Mouse (Mus musculus) embryonic facial prominence, embryonic 12.5 days (tissue): ENCODE measurements around the gene Mfsd4a. TPM values are rescaled to one million over a fixed set of nuclear protein-coding genes. Genes with fewer than 3 reads are reported as not detected.

Source experiments
- ATAC-seq: fragments of 200-750 bp; cut with Nextera tagmentation; 2 replicates; pipeline ENCODE4 v1.8.0; 2017; ENCODE audit not compliant: insufficient number of reproducible peaks, insufficient read depth, low FRiP score, low TSS enrichment
- H3K27ac ChIP-seq: fragments of 300-500 bp; sonication (generic); 2 replicates; pipeline ENCODE4 v1.5.1; 2016; ENCODE audit warnings: mild to moderate bottlenecking
- H3K27me3 ChIP-seq: fragments of 300-500 bp; sonication (generic); 2 replicates; pipeline ENCODE4 v1.6.1; 2016; ENCODE audit warnings: mild to moderate bottlenecking, moderate library complexity
- H3K36me3 ChIP-seq: fragments of 300-500 bp; sonication (generic); 2 replicates; pipeline ENCODE4 v1.6.1; 2016; ENCODE audit warnings: mild to moderate bottlenecking
- H3K4me1 ChIP-seq: fragments of 300-500 bp; sonication (generic); 2 replicates; pipeline ENCODE4 v1.6.1; 2016
- H3K4me2 ChIP-seq: fragments of 300-500 bp; sonication (generic); replicated peaks from 2 replicates; pipeline ENCODE4 v1.6.1; 2016; ENCODE audit warnings: mild to moderate bottlenecking, moderate library complexity
- H3K4me3 ChIP-seq: fragments of 300-500 bp; sonication (generic); 2 replicates; pipeline ENCODE4 v1.5.1; 2016; ENCODE audit warnings: mild to moderate bottlenecking
- H3K9ac ChIP-seq: fragments of 300-500 bp; sonication (generic); 2 replicates; pipeline ENCODE4 v1.6.1; 2016; ENCODE audit warnings: mild to moderate bottlenecking, moderate library complexity
- H3K9me3 ChIP-seq: fragments of 300-500 bp; sonication (generic); 2 replicates; pipeline ENCODE4 v1.6.1; 2016; ENCODE audit warnings: mild to moderate bottlenecking, moderate library complexity
- WGBS: fragments of 180-500 bp; shearing (Covaris S2); methylation state at CpG from one replicate; pipeline ENCODE4 v1.1.7; 2016; 5-methylcytosine and 5-hydroxymethylcytosine counted together
- polyA plus RNA-seq: library from polyadenylated mRNA; unstranded; fragments of >200 nt; fragmentation: Nextera tagmentation; extraction: Ambion mirVana; gene quantifications from 2 replicates; pipeline ENCODE4 v1.2.1, GENCODE M21; 2016

Mfsd4a gene
- polyA plus RNA-seq, 1 experiment from 2014 or later, result 14.9 TPM

DNA sequence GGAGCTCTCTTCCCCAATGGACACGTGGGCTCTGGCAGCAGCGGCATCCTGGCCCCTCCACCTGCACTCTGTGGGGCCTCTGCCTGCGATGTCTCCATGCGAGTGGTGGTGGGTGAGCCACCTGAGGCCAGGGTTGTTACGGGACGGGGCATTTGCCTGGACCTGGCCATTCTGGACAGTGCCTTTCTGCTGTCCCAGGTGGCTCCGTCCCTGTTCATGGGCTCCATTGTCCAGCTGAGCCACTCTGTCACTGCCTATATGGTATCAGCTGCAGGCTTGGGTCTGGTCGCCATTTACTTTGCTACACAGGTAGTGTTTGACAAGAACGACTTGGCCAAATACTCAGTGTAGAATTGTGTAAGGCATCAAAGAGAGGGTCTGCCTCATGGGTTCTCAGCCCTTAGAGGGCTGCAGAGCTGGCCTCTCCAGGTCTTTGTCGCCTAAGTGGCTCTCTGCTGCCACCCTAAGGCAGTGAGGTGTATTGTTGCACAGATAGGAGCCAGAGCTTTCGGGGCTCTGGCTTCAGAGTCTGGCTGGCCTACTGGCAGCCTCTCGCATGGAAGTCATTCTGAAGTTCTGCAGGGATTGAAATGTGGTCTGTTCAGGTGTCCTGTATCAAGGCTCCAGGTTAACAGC lies 86.4 kb downstream of the Mfsd4a start:
- no peaks in the 10 kb centered on the region for H3K36me3 ChIP-seq

DNA sequence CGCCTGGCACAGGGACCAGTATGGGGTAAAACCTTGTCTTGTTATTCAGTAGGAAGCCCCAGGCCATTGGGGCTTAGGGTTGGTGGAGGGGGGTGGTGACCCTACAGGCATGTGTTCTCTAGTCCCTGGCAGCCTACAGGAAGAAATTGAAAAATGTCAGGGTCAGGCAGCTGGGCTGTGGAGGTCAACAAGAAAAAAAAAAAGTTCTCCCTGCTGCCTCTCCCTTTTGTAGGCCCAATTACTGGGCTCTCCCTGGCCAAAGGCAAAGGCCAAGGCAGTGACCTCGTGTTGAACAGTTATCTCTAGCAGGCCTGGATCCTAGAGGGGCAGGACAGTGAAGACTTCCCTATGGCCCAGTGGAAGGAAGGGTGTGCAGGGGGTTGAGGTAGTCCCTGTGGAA lies 87.4 kb downstream of the Mfsd4a start:
- 17% methylated on average over 2 of the region's 2 CpGs for WGBS
- H3K4me2 ChIP-seq, result no peak overlapping the region
- H3K27me3 ChIP-seq, result no peaks in the 10 kb centered on the region
- H3K4me1 ChIP-seq, result no peaks in the 10 kb centered on the region
- no peak overlapping the region for H3K9ac ChIP-seq
- no peak for ATAC-seq
- no peak overlapping the region for H3K4me3 ChIP-seq
- H3K36me3 ChIP-seq, result no peaks in the 10 kb centered on the region
- no peaks in the 10 kb centered on the region for H3K9me3 ChIP-seq
- H3K27ac ChIP-seq, result no peak overlapping the region

More for the DNA sequence above, 86.4 kb downstream of the Mfsd4a start:
- ATAC-seq, result no peak
- Histone ChIP-seq H3K4me1 (no peaks in the 10 kb centered on the region), H3K4me3 (no peak overlapping the region), H3K27ac (no peak overlapping the region), H3K9ac (no peak overlapping the region), H3K27me3 (no peaks in the 10 kb centered on the region), H3K4me2 (no peak overlapping the region), H3K9me3 (no peaks in the 10 kb centered on the region)
- WGBS, result 50% methylated on average over 12 of the region's 12 CpGs

DNA sequence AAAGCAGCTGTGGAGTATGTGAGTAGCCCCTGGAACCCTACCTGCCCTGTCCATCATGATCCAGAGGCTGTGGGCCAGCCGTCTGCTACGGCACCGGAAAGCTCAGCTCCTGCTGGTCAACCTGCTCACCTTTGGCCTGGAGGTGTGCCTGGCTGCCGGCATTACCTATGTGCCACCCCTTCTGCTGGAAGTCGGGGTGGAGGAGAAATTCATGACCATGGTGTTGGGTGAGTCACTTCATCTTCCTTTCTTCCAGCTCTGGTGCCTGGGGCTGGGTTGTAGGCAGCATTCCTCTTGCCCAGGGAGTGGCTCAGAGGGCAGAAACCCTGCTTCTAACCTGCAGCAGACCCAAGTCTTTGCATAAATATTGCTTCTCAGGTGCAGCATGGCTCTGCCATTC lies 91.0 kb downstream of the Mfsd4a start:
- no peak overlapping the region for H3K9ac ChIP-seq
- ATAC-seq, result no peak
- no peak overlapping the region for H3K4me2 ChIP-seq
- H3K27ac ChIP-seq, result no peak overlapping the region
- H3K36me3 ChIP-seq, result no peaks in the 10 kb centered on the region
- no peak overlapping the region for H3K4me3 ChIP-seq
- H3K9me3 ChIP-seq, result no peaks in the 10 kb centered on the region
- 79% methylated on average over 5 of the region's 5 CpGs for WGBS
- peaks cover 7% of the 10 kb centered on the region; the same call in 1 of the 2 replicates for H3K27me3 ChIP-seq
- peaks cover 16% of the 10 kb centered on the region for H3K4me1 ChIP-seq

DNA sequence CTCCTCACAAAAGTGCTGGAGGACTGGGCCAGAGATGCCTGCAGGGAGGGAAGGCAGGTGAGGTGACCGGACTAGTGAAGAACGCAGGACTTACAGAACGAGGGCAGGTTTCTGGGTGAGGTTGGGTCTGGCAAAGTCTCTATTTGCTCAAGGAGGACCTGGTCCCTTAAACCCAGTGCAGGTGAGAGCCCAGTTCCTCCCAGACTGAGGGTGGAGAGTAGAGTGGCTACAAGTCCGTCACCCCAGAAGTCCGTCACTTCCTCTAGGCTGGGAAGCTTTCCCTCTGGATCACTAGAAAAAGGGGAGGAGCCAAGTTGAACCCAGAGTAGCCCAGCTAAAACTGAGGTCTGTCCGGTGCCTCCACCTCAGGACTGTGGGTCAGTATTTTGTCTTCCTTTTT lies 93.9 kb downstream of the Mfsd4a start:
- no peaks in the 10 kb centered on the region for H3K36me3 ChIP-seq
- H3K9me3 ChIP-seq, result no peaks in the 10 kb centered on the region
- H3K4me2 ChIP-seq, result no peak overlapping the region
- WGBS, result 77% methylated on average over 6 of the region's 6 CpGs
- H3K4me1 ChIP-seq, result peaks cover 33% of the 10 kb centered on the region
- no peak overlapping the region for H3K27ac ChIP-seq
- peaks cover 10% of the 10 kb centered on the region; the same call in 1 of the 2 replicates for H3K27me3 ChIP-seq
- H3K9ac ChIP-seq, result no peak overlapping the region
- ATAC-seq, result no peak
- H3K4me3 ChIP-seq, result no peak overlapping the region

Other genes starting within 250 kb of the Mfsd4a start
- gene Slc41a1, start 240.6 kb downstream of the Mfsd4a start, polyA plus RNA-seq, result 13.9 and 15.1 TPM in 2 replicates
- 18.7 and 18.9 TPM in 2 replicates for gene Rab29, start 200.8 kb downstream of the Mfsd4a start, polyA plus RNA-seq
- 107 and 125 TPM in 2 replicates for gene Nucks1, start 157.5 kb downstream of the Mfsd4a start, polyA plus RNA-seq
- gene Slc45a3, start 105.1 kb downstream of the Mfsd4a start, polyA plus RNA-seq, result 3.8 and 3.9 TPM in 2 replicates
- 18.1 and 18.7 TPM in 2 replicates for gene Elk4, start 60.5 kb downstream of the Mfsd4a start, polyA plus RNA-seq
- 2.9 and 3.3 TPM in 2 replicates for gene Cdk18, start 71.6 kb upstream of the Mfsd4a start, polyA plus RNA-seq
- 1.5 and 2.0 TPM in 2 replicates for gene Lemd1, start 123.4 kb upstream of the Mfsd4a start, polyA plus RNA-seq
- 0.43 and 0.75 TPM in 2 replicates for gene AC124108.1, start 123.4 kb upstream of the Mfsd4a start, polyA plus RNA-seq
- gene Gm10188, start 161.7 kb upstream of the Mfsd4a start, polyA plus RNA-seq, result not detected in 2 replicates
- 0.47 and 0.87 TPM in 2 replicates for gene Klhdc8a, start 230.6 kb upstream of the Mfsd4a start, polyA plus RNA-seq
- gene Nuak2, start 248.1 kb upstream of the Mfsd4a start, polyA plus RNA-seq, result 6.3 TPM in 2 replicates